Mouse (Mus musculus) midbrain, postnatal 0 days (tissue): Measurements from ENCODE around the gene Nr2f6. TPM values are rescaled to one million over a fixed set of nuclear protein-coding genes. Genes with fewer than 3 reads are reported as not detected.
A peak's percentile ranks its signal among the peaks of the same experiment; 100 is the strongest.

Source experiments
- ATAC-seq: fragments of 200-750 bp; cut with Nextera tagmentation; 2 replicates; pipeline ENCODE4 v1.8.0; 2017; ENCODE audit warnings: moderate number of reproducible peaks, mild to moderate bottlenecking, moderate TSS enrichment, moderate library complexity; ENCODE audit not compliant: low FRiP score
- DNase-seq: peaks from one replicate; pipeline ENCODE4 v3.0.0-alpha.2; 2015; ENCODE audit warnings: low spot score
- H3K27ac ChIP-seq: fragments of 300-500 bp; sonication (generic); 2 replicates; pipeline ENCODE4 v1.5.1; 2014; ENCODE audit warnings: low read depth, mild to moderate bottlenecking, low read length, mixed read lengths
- H3K27me3 ChIP-seq: fragments of 300-500 bp; sonication (generic); 2 replicates; pipeline ENCODE4 v1.6.1; 2014; ENCODE audit warnings: low read length, control low read depth, mixed read lengths; ENCODE audit not compliant: insufficient read depth
- H3K36me3 ChIP-seq: fragments of 300-500 bp; sonication (generic); 2 replicates; pipeline ENCODE4 v1.6.1; 2014; ENCODE audit warnings: low read length, control low read depth, mixed read lengths; ENCODE audit not compliant: insufficient read depth
- H3K4me1 ChIP-seq: fragments of 300-500 bp; sonication (generic); 2 replicates; pipeline ENCODE4 v1.6.1; 2014; ENCODE audit warnings: mild to moderate bottlenecking, control low read depth, antibody characterized with exemption, low read length, mixed read lengths; ENCODE audit not compliant: insufficient read depth
- H3K4me2 ChIP-seq: fragments of 300-500 bp; sonication (generic); 2 replicates; pipeline ENCODE4 v1.6.1; 2014; ENCODE audit warnings: low read depth, mild to moderate bottlenecking, low read length, mixed read lengths; ENCODE audit not compliant: poor library complexity, severe bottlenecking
- H3K4me3 ChIP-seq: fragments of 300-500 bp; sonication (generic); 2 replicates; pipeline ENCODE4 v1.5.1; 2014; ENCODE audit warnings: low read depth, mild to moderate bottlenecking, low read length, moderate library complexity
- H3K9ac ChIP-seq: fragments of 300-500 bp; sonication (generic); replicated peaks from 2 replicates; pipeline ENCODE4 v1.6.1; 2014; ENCODE audit warnings: mild to moderate bottlenecking, low read length, moderate library complexity, mixed read lengths; ENCODE audit not compliant: poor library complexity, severe bottlenecking
- H3K9me3 ChIP-seq: fragments of 300-500 bp; sonication (generic); 2 replicates; pipeline ENCODE4 v1.6.1; 2016; ENCODE audit warnings: low read length, control low read depth
- CTCF ChIP-seq: IDR thresholded peaks from 2 replicates; pipeline ENCODE4 v1.5.1; 2016; ENCODE audit warnings: antibody characterized with exemption, mild to moderate bottlenecking
- WGBS: fragments of 180-500 bp; shearing (Covaris S2); extraction: QIAGEN DNeasy Blood & Tissue Kit; methylation state at CpG from one replicate; pipeline ENCODE4 v1.1.7; 2014; 5-methylcytosine and 5-hydroxymethylcytosine counted together
- polyA plus RNA-seq: library from polyadenylated mRNA; unstranded; fragments of >200 nt; fragmentation: Nextera tagmentation; extraction: Ambion mirVana; gene quantifications from 2 replicates; pipeline ENCODE4 v1.2.1, GENCODE M21; 2015
- total RNA-seq: library from RNA; depleted of rRNA; stranded (reverse); fragments of >200 nt; gene quantifications from 2 replicates; pipeline ENCODE4 v1.2.3, GENCODE M21; 2014; rRNA removed

The Nr2f6 gene
- 95.6 and 106 TPM in 2 replicates for total RNA-seq
- 31.1 and 32.9 TPM in 2 replicates for polyA plus RNA-seq

DNA sequence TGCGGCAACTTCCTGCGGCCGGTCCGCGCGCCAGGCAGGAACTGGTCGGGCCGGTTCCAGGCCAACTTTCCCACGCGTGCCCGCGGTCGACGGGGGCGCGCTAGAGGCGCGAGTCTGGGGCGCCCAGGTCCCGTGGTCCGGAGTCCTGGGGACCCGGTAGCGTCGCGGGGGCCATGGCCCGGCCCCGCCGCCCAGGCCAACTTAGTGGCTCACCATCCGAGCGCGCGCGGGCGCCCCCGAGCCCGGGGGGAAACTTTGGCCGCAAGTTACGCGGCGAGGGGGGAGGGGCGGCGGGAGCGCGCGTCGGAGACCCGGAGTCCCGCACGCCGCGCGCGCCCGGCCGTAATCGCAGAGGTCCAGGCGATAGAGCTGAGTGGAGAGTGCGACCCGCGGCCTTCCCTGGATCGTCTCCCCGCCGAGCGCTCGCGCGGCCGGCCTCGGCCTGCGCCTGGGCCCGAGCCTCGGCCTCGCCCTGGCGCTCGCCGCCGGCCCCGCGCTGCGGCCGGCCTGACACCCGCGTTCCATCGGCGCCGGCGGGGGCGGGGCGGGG lies at the start of gene Nr2f6:
Nr2f6 (minus strand) TSS at position 540 of the 550 bp plus-strand sequence.
- ATAC-seq (peak; percentile 27; the same call in 1 of the 2 replicates), DNase-seq (no peak)
- H3K9ac ChIP-seq = peak within 1 kb of the TSS; percentile 88
- H3K27ac ChIP-seq = peak within 1 kb of the TSS; percentile 63
- no peaks in the 10 kb centered on the region for H3K27me3 ChIP-seq
- TF ChIP-seq CTCF = no peak
- WGBS = under 1% methylated on average over 63 of the region's 89 CpGs
- peak within 1 kb of the TSS; percentile 60 for H3K4me3 ChIP-seq
- no peaks in the 10 kb centered on the region for H3K9me3 ChIP-seq
- H3K4me2 ChIP-seq = peak within 1 kb of the TSS; percentile 100
- H3K36me3 ChIP-seq = no peaks in the 10 kb centered on the region
- H3K4me1 ChIP-seq = peaks cover 25% of the 10 kb centered on the region; the same call in 1 of the 2 replicates

DNA sequence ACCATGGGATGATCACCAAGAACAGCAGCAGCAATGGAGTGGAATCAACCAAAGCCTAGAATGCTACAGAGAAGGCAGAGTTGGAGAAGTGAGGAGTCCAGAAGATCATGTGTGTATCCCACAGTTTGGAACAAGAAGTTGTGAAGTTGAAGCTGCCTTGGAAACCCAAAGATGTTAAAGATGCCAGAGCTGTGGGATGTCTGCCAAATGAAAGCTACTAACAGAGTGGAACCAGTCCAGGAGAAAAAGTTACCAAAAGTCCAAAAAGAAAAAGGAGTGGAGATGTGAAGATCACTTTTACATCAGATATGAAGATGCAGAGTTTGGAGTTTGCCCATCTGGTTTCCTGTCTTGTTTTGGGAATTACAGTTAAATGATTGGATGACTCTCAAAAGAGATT lies 40.4 kb upstream of the Nr2f6 start:
- H3K36me3 ChIP-seq = no peaks in the 10 kb centered on the region
- ATAC-seq = no peak

DNA sequence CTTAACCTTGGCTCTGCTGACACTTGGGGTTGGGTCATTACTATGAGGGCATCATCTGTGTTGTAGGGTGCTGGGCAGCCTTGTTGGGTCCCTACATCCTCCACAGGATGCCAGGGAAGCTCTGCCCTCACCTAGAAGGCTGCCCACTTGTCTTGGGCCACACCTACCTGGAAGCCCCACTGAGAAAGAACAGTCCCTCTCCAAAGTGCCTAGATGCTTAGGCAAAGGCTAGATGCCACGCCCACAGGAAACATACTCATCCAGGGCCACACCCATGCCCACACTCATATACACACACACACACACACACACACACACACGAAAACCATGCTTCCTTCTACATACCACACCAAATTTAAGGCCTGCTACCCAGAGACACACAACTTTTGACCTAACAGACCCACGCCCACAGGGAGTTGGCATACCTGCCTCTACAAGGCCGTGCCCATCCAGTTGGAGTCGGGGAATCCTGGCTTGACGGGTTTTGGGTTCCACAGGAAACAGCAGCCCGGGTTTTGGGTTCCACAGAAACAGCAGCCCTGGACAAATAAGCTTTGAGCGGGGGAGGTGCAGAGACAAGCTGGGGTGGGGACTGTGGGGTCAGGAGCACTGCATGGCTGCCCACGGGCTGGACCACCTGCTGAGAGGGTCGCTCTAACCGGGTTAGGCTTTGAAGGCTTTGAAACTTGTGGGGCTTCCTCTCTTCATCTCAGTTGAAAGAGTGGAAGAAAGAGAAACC lies 29.9 kb upstream of the Nr2f6 start:
- Histone ChIP-seq H3K36me3 (no peaks in the 10 kb centered on the region), H3K4me1 (no peaks in the 10 kb centered on the region), H3K27me3 (no peaks in the 10 kb centered on the region), H3K4me2 (no peak overlapping the region), H3K9ac (no peak overlapping the region), H3K27ac (no peak overlapping the region), H3K9me3 (no peaks in the 10 kb centered on the region), H3K4me3 (no peak overlapping the region)
- WGBS = 44% methylated on average over 11 of the region's 11 CpGs
- DNase-seq (no peak), ATAC-seq (no peak)
- TF ChIP-seq CTCF = no peak

More for the DNA sequence above, 40.4 kb upstream of the Nr2f6 start:
- Histone ChIP-seq H3K9ac (no peak overlapping the region), H3K4me2 (no peak overlapping the region), H3K9me3 (no peaks in the 10 kb centered on the region), H3K4me3 (no peak overlapping the region), H3K4me1 (no peaks in the 10 kb centered on the region), H3K27ac (no peak overlapping the region), H3K27me3 (no peaks in the 10 kb centered on the region)
- no peak for TF ChIP-seq CTCF
- no peak for DNase-seq

DNA sequence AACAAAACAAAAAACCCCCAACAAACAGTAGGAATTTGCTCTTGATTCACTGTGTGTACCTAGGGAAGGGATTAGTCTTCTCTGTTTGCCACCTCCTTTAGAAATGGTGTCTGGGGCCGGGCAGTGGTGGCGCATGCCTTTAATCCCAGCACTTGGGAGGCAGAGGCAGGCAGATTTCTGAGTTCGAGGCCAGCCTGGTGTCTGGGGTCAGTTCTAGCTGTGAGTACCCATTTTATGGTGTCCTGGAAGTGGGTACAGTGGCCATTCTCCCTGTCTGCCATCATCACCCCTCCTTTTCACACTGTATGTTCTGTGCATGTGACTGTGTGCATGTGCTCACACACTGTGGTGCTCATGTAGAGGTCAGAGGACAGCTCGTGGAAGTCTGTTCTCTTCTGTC lies 26.5 kb upstream of the Nr2f6 start:
- H3K4me1 ChIP-seq = no peaks in the 10 kb centered on the region
- H3K27ac ChIP-seq = no peak overlapping the region
- H3K9ac ChIP-seq = no peak overlapping the region
- no peak overlapping the region for H3K4me3 ChIP-seq
- no peak overlapping the region for H3K4me2 ChIP-seq
- no peaks in the 10 kb centered on the region for H3K27me3 ChIP-seq
- ATAC-seq (no peak), DNase-seq (no peak)
- TF ChIP-seq CTCF = no peak
- no peaks in the 10 kb centered on the region for H3K9me3 ChIP-seq
- H3K36me3 ChIP-seq = no peaks in the 10 kb centered on the region
- 96% methylated on average over 4 of the region's 4 CpGs for WGBS

DNA sequence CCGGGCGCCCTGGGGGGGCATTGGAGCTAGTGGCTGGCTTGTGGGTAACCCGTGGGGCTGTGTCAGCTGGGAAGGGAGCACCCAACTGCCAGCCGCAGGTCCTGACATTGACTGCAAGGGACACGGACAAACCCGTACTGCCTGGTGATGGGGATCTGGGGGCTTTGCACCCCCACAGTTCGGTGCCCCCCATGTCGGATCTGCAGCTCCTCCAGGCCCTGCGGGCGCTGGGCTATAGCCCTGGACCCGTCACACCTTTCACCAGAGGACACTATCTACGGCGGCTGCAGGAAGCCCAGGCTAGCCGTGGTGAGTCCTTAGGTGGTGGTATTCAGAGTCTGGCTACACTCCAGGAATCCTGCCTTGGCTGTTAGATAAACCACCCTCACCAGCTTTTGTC lies 25.7 kb upstream of the Nr2f6 start:
- H3K4me2 ChIP-seq = no peak overlapping the region
- no peak overlapping the region for H3K27ac ChIP-seq
- H3K9me3 ChIP-seq = no peaks in the 10 kb centered on the region
- no peaks in the 10 kb centered on the region for H3K36me3 ChIP-seq
- 94% methylated on average over 14 of the region's 14 CpGs for WGBS
- H3K27me3 ChIP-seq = no peaks in the 10 kb centered on the region
- no peak for ATAC-seq
- TF ChIP-seq CTCF = no peak
- H3K9ac ChIP-seq = no peak overlapping the region
- H3K4me1 ChIP-seq = no peaks in the 10 kb centered on the region
- no peak for DNase-seq
- H3K4me3 ChIP-seq = no peak overlapping the region
